Mouse (Mus musculus) cortical plate, adult 2 months (tissue): Measurements from ENCODE around the gene Gm10203. TPM values are rescaled to one million over a fixed set of nuclear protein-coding genes. Genes with fewer than 3 reads are reported as not detected.
"Not testable (repeated sequence)": the region's sequence is repeated elsewhere in the genome, so short reads cannot be mapped to it uniquely, and the experiment has no call there.

ENCODE experiments used
- H3K27ac ChIP-seq: fragments of 200-500 bp; 2 replicates; pipeline ENCODE4 v1.5.1; 2012; ENCODE audit warnings: low read length, control low read depth, inconsistent platforms; ENCODE audit not compliant: insufficient read depth
- H3K4me1 ChIP-seq: fragments of 200-500 bp; 2 replicates; pipeline ENCODE4 v1.6.1; 2011; ENCODE audit warnings: low read length; ENCODE audit not compliant: control insufficient read depth, insufficient read depth
- H3K4me3 ChIP-seq: fragments of 200-500 bp; 2 replicates; pipeline ENCODE4 v1.5.1; 2011; ENCODE audit warnings: mild to moderate bottlenecking, low read length, control low read depth; ENCODE audit not compliant: insufficient read depth
- CTCF ChIP-seq: fragments of 200-500 bp; IDR thresholded peaks from 2 replicates; pipeline ENCODE4 v1.5.1; 2011; ENCODE audit warnings: mild to moderate bottlenecking, control low read depth, low read length; ENCODE audit not compliant: insufficient read depth; ENCODE audit errors: extremely low read depth
- POLR2A ChIP-seq: fragments of 200-500 bp; IDR thresholded peaks from 2 replicates; pipeline ENCODE4 v1.6.1; 2011; ENCODE audit warnings: mild to moderate bottlenecking, low read length, control low read depth; ENCODE audit not compliant: insufficient read depth; ENCODE audit errors: extremely low read depth
- polyA plus RNA-seq: library from polyadenylated mRNA; depleted of rRNA; stranded (reverse); fragments of >200 nt; gene quantifications from 2 replicates; pipeline ENCODE4 v1.2.3, GENCODE M21; 2012; rRNA removed

Gm10203 gene
- not detected in 2 replicates for polyA plus RNA-seq

GRCm38 (mm10) chr6:149129870-149130269 lies at the start of gene Gm10203:
Gene Gm10203, plus strand, starts transcription at chr6:149130170.
- not testable (repeated sequence) for H3K4me3 ChIP-seq, H3K27ac ChIP-seq, H3K4me1 ChIP-seq

- no peak for TF ChIP-seq CTCF
- TF ChIP-seq POLR2A, result no peak
- no peak overlapping the region for H3K27ac ChIP-seq
- no peak overlapping the region for H3K4me3 ChIP-seq
- peaks cover 3% of the 10 kb centered on the region; the same call in 1 of the 2 replicates for H3K4me1 ChIP-seq
These were observed 37.6 kb upstream of the Gm10203 start for GRCm38 (mm10) chr6:149092406-149092805.

- TF ChIP-seq POLR2A (no peak), CTCF (no peak)
- H3K4me1 ChIP-seq, result peaks cover 3% of the 10 kb centered on the region; the same call in 1 of the 2 replicates
- H3K4me3 ChIP-seq, result no peak overlapping the region
- H3K27ac ChIP-seq, result no peak overlapping the region
These were observed 36.5 kb upstream of the Gm10203 start for GRCm38 (mm10) chr6:149093465-149093864.

- Histone ChIP-seq H3K4me3 (no peak overlapping the region), H3K4me1 (peaks cover 1% of the 10 kb centered on the region; the same call in 1 of the 2 replicates), H3K27ac (no peak overlapping the region)
- TF ChIP-seq CTCF (no peak), POLR2A (no peak)
These were observed 35.4 kb upstream of the Gm10203 start for GRCm38 (mm10) chr6:149094555-149094954.

- no peak overlapping the region for H3K27ac ChIP-seq
- H3K4me3 ChIP-seq, result no peak overlapping the region
- TF ChIP-seq CTCF (no peak), POLR2A (no peak)
- H3K4me1 ChIP-seq, result peaks cover 1% of the 10 kb centered on the region; the same call in 1 of the 2 replicates
These were observed 34.6 kb upstream of the Gm10203 start for GRCm38 (mm10) chr6:149095389-149095788.

GRCm38 (mm10) chr6:149096233-149096632 lies 33.7 kb upstream of the Gm10203 start:
- H3K4me3 ChIP-seq, result no peak overlapping the region
- TF ChIP-seq POLR2A (no peak), CTCF (no peak)
- no peak overlapping the region for H3K27ac ChIP-seq
- peaks cover 1% of the 10 kb centered on the region; the same call in 1 of the 2 replicates for H3K4me1 ChIP-seq

- H3K27ac ChIP-seq, result no peak overlapping the region
- H3K4me1 ChIP-seq, result peaks cover 1% of the 10 kb centered on the region; the same call in 1 of the 2 replicates
- TF ChIP-seq CTCF (no peak), POLR2A (no peak)
- H3K4me3 ChIP-seq, result no peak overlapping the region
These were observed 32.7 kb upstream of the Gm10203 start for GRCm38 (mm10) chr6:149097276-149097675.

- H3K27ac ChIP-seq, result no peak overlapping the region
- no peak for TF ChIP-seq POLR2A
- TF ChIP-seq CTCF, result no peak
- H3K4me3 ChIP-seq, result no peak overlapping the region; the same call in 1 of the 2 replicates
- no peaks in the 10 kb centered on the region for H3K4me1 ChIP-seq
These were observed 31.0 kb upstream of the Gm10203 start for GRCm38 (mm10) chr6:149098993-149099392.

- H3K4me1 ChIP-seq, result no peaks in the 10 kb centered on the region
- peak; percentile 53 for TF ChIP-seq POLR2A
- no peak for TF ChIP-seq CTCF
These were observed 29.5 kb upstream of the Gm10203 start for GRCm38 (mm10) chr6:149100174-149101075.

GRCm38 (mm10) chr6:149101076-149101942 lies 28.7 kb upstream of the Gm10203 start, which contains the start of gene Dennd5b:
Gene Dennd5b, minus strand, starts transcription at chr6:149101680.
- peak; percentile 67 for TF ChIP-seq POLR2A
- TF ChIP-seq CTCF, result no peak
- H3K27ac ChIP-seq, result peak within 1 kb of the TSS; percentile 98
- no peaks in the 10 kb centered on the region for H3K4me1 ChIP-seq
- H3K4me3 ChIP-seq, result peak within 1 kb of the TSS; percentile 79

More at GRCm38 (mm10) chr6:149100174-149101075, 29.5 kb upstream of the Gm10203 start:
- Histone ChIP-seq H3K4me3 (peak overlapping the region; percentile 79), H3K27ac (peak overlapping the region; percentile 98)
